Mouse (Mus musculus) liver (tissue): ENCODE measurements at regions not wholly inside any gene's neighbourhood (a gene's known extent, or its start where the extent isn't known, plus 50 kb on each side); places are given as distances from the start of the nearest gene placed in this dataset.
"Not testable (repeated sequence)": the region's sequence is repeated elsewhere in the genome, so short reads cannot be mapped to it uniquely, and the experiment has no call there.

ENCODE experiments used
- DNase-seq: peaks from one replicate; pipeline ENCODE4 v3.0.0-alpha.2; 2020; ENCODE audit warnings: mixed read lengths

GRCm38 (mm10) chr5:97831421-97831820 is 199.4 kb downstream of the Antxr2 start:
- no peak for DNase-seq

GRCm38 (mm10) chr5:97817485-97817884 is 213.4 kb downstream of the Antxr2 start:
- DNase-seq, result no peak

- no peak for DNase-seq
These were observed 215.5 kb downstream of the Antxr2 start for GRCm38 (mm10) chr5:97815357-97815756.

- no peak for DNase-seq
These were observed 216.1 kb downstream of the Antxr2 start for GRCm38 (mm10) chr5:97814700-97815099.

- no peak for DNase-seq
These were observed 218.1 kb downstream of the Antxr2 start for GRCm38 (mm10) chr5:97812611-97813350.

- no peak for DNase-seq
These were observed 221.8 kb downstream of the Antxr2 start for GRCm38 (mm10) chr5:97809007-97809406.

- DNase-seq, result no peak
These were observed 223.7 kb downstream of the Antxr2 start for GRCm38 (mm10) chr5:97807171-97807570.

GRCm38 (mm10) chr5:97806754-97807153 is 224.1 kb downstream of the Antxr2 start:
- DNase-seq, result no peak

GRCm38 (mm10) chr5:97800017-97800416 is 230.8 kb downstream of the Antxr2 start:
- no peak for DNase-seq

GRCm38 (mm10) chr5:97788175-97788574 is 242.7 kb downstream of the Antxr2 start:
- no peak for DNase-seq

- DNase-seq, result no peak
These were observed 243.8 kb downstream of the Antxr2 start for GRCm38 (mm10) chr5:97787001-97787400.

GRCm38 (mm10) chr5:97775100-97775499 is 255.7 kb downstream of the Antxr2 start:
- not testable (repeated sequence) for DNase-seq

- DNase-seq, result not testable (repeated sequence)
These were observed 257.4 kb downstream of the Antxr2 start for GRCm38 (mm10) chr5:97773451-97773850.

GRCm38 (mm10) chr5:97737339-97737738 is 280.5 kb upstream of the Gk2 start:
- DNase-seq, result no peak

- no peak for DNase-seq
These were observed 274.1 kb upstream of the Gk2 start for GRCm38 (mm10) chr5:97730920-97731319.

GRCm38 (mm10) chr5:97719364-97719763 is 262.5 kb upstream of the Gk2 start:
- DNase-seq, result not testable (repeated sequence)

GRCm38 (mm10) chr5:97705270-97705669 is 248.4 kb upstream of the Gk2 start:
- DNase-seq, result no peak

- DNase-seq, result no peak
These were observed 243.7 kb upstream of the Gk2 start for GRCm38 (mm10) chr5:97700507-97700906.

- no peak for DNase-seq
These were observed 240.8 kb upstream of the Gk2 start for GRCm38 (mm10) chr5:97697581-97698134.

- no peak for DNase-seq
These were observed 236.6 kb upstream of the Gk2 start for GRCm38 (mm10) chr5:97693333-97693940.

GRCm38 (mm10) chr5:97685443-97685842 is 228.6 kb upstream of the Gk2 start:
- no peak for DNase-seq

GRCm38 (mm10) chr5:97684592-97685258 is 227.9 kb upstream of the Gk2 start:
- no peak for DNase-seq

GRCm38 (mm10) chr5:97669726-97670125 is 212.9 kb upstream of the Gk2 start:
- no peak for DNase-seq
